Mouse (Mus musculus) testis, adult 2 months (tissue): Measurements from ENCODE around the gene Cpa4.

Experiments
- CTCF ChIP-seq: fragments of 200-500 bp; IDR thresholded peaks from 2 replicates; pipeline ENCODE4 v1.5.1; 2012; ENCODE audit warnings: low read depth, mild to moderate bottlenecking, inconsistent platforms, low read length, moderate library complexity; ENCODE audit not compliant: control insufficient read depth, insufficient read depth, insufficient replicate concordance
- POLR2A ChIP-seq: fragments of 200-500 bp; IDR thresholded peaks from 2 replicates; pipeline ENCODE4 v1.6.1; 2012; ENCODE audit warnings: low read depth, mild to moderate bottlenecking, inconsistent platforms, low read length, moderate library complexity; ENCODE audit not compliant: control insufficient read depth

DNA sequence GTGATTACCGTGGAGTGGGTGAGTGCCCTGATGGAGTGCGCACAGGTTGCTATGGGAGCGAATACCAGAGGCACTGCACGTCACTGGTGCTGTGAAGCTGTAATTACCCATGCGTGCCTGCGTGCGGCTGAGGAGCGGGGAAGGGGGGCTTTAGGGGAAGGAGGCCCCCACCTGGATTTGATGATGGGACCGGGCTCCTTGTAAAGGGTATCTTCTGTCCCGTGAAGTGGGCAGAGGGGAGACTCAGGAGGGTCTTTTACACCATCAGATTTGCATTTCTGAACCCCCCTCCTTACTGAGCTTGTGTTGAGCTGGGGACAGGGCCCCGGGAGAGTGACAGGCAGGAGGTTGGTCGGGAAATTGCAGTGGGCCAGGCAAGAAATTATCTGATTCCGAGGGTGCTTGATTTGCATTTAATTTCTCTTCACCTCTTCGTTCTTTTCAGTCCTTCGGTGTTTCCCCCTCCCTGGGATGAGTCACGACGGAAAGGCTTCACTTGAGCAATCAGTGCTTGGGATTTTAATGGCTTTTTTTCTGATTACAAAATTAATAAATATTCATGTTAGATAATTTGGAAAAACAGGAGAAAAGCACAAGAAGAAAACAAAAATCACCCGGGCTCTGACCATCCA, 49.9 kb downstream of the Cpa4 start:
- TF ChIP-seq POLR2A (no peak), CTCF (no peak)
